Mouse (Mus musculus): ENCODE data around the gene Cald1.

- no peak for TF ChIP-seq CTCF (IDR thresholded peaks at IDR 0.05; ENCODE audit: low read depth, low read length)
- no peak for TF ChIP-seq POLR2A (IDR thresholded peaks at IDR 0.05; ENCODE audit: insufficient read depth, low read length)
Measured at GRCm38 (mm10) chr6:34600850-34601249, 2.5 kb downstream of the Cald1 start.

Data from ES-Bruce4 (cell line).